Mouse (Mus musculus) lung, postnatal 0 days (tissue): ENCODE measurements at regions not wholly inside any gene's neighbourhood (a gene's known extent, or its start where the extent isn't known, plus 50 kb on each side); places are given as distances from the start of the nearest gene placed in this dataset.

Source experiments
- CTCF ChIP-seq: IDR thresholded peaks from 2 replicates; pipeline ENCODE4 v1.5.1; 2016; ENCODE audit warnings: antibody characterized with exemption, mild to moderate bottlenecking
- EP300 ChIP-seq: IDR thresholded peaks from 2 replicates; pipeline ENCODE4 v1.6.1; 2016; ENCODE audit warnings: antibody characterized with exemption, mild to moderate bottlenecking, control low read depth

- no peak for TF ChIP-seq CTCF
- no peak for TF ChIP-seq EP300
These were observed 122.8 kb upstream of the Cxcr4 start for GRCm38 (mm10) chr1:128714843-128715242.
